Mouse (Mus musculus) liver, embryonic 13.5 days (tissue): ENCODE data around the gene Actr2. TPM values are rescaled to one million over a fixed set of nuclear protein-coding genes. Genes with fewer than 3 reads are reported as not detected.

ENCODE experiments used
- ATAC-seq: fragments of 200-750 bp; cut with Nextera tagmentation; 2 replicates; pipeline ENCODE4 v1.8.0; 2017; ENCODE audit warnings: low read depth, mild to moderate bottlenecking, moderate number of reproducible peaks, moderate library complexity
- DNase-seq: peaks from one replicate; pipeline ENCODE4 v3.0.0; 2022
- H3K27ac ChIP-seq: fragments of 300-500 bp; sonication (generic); 2 replicates; pipeline ENCODE4 v1.5.1; 2015; ENCODE audit warnings: moderate library complexity, mild to moderate bottlenecking, inconsistent platforms
- H3K27me3 ChIP-seq: fragments of 300-500 bp; sonication (generic); 2 replicates; pipeline ENCODE4 v1.6.1; 2015; ENCODE audit warnings: mild to moderate bottlenecking, inconsistent platforms
- H3K36me3 ChIP-seq: fragments of 300-500 bp; sonication (generic); 2 replicates; pipeline ENCODE4 v1.6.1; 2015; ENCODE audit warnings: mild to moderate bottlenecking, inconsistent platforms
- H3K4me1 ChIP-seq: fragments of 300-500 bp; sonication (generic); replicated peaks from 2 replicates; pipeline ENCODE4 v1.6.1; 2015; ENCODE audit warnings: inconsistent platforms
- H3K4me2 ChIP-seq: fragments of 300-500 bp; sonication (generic); 2 replicates; pipeline ENCODE4 v1.6.1; 2015; ENCODE audit warnings: inconsistent platforms, mild to moderate bottlenecking, moderate library complexity
- H3K4me3 ChIP-seq: fragments of 300-500 bp; sonication (generic); replicated peaks from 2 replicates; pipeline ENCODE4 v1.5.1; 2015; ENCODE audit warnings: mild to moderate bottlenecking, inconsistent platforms
- H3K9ac ChIP-seq: fragments of 300-500 bp; sonication (generic); 2 replicates; pipeline ENCODE4 v1.6.1; 2015; ENCODE audit warnings: mild to moderate bottlenecking, inconsistent platforms
- H3K9me3 ChIP-seq: fragments of 300-500 bp; sonication (generic); replicated peaks from 2 replicates; pipeline ENCODE4 v1.6.1; 2016; ENCODE audit warnings: inconsistent platforms
- WGBS: fragments of 180-500 bp; shearing (Covaris S2); methylation state at CpG from one replicate; pipeline ENCODE4 v1.1.7; 2015; ENCODE audit not compliant: insufficient replicate concordance; 5-methylcytosine and 5-hydroxymethylcytosine counted together
- polyA plus RNA-seq: library from polyadenylated mRNA; unstranded; fragments of >200 nt; fragmentation: Nextera tagmentation; extraction: Ambion mirVana; gene quantifications from 2 replicates; pipeline ENCODE4 v1.2.1, GENCODE M21; 2015

Gene Actr2
- polyA plus RNA-seq, 1 experiment from 2014 or later = 64.1 TPM

DNA sequence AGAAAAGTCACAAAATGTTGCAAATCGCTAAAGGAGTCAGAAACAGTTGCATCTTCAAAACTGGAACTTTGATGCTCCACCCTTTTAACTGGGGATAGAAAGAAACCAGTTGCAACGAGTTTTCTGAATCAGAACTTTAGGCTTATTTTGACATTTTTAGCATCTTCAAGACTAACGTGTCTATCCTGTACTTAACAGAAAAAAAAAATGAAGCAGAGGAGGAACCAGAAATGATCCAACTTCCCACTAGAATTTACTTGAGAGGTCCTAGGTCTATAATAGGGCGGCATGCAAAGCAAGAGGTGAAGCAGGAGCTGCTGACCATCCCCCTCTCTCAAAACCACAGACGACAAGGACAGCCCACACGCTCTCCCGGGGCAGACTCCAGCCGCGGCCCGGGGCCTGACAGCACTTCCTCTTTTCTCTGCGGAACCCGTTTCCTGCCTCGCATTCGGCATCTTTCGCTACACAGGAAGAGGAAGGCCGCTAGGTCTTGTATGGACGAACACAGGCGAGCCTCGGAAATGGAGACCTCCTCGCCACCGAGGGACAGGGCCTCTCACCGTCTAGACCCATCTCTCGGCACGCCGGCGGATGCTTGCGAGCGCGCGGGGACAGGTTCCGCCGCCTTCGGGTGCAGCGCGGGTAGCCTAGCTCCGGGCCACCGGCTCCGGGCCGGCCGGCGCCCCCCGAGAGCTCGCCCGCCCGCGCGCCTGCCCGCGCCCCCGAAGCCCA, 540 bp downstream of the Actr2 start:
- peak; percentile 46 for ATAC-seq
- H3K9me3 ChIP-seq = no peaks in the 10 kb centered on the region
- peak overlapping the region; percentile 96 for H3K9ac ChIP-seq
- DNase-seq = peak; percentile 74
- peak overlapping the region; percentile 80 for H3K4me2 ChIP-seq
- H3K4me1 ChIP-seq = peaks cover 51% of the 10 kb centered on the region
- H3K27me3 ChIP-seq = no peaks in the 10 kb centered on the region
- H3K4me3 ChIP-seq = peak overlapping the region; percentile 94
- under 1% methylated on average over 47 of the region's 50 CpGs for WGBS
- peak overlapping the region; percentile 95 for H3K27ac ChIP-seq
- H3K36me3 ChIP-seq = peaks cover 11% of the 10 kb centered on the region; the same call in 1 of the 2 replicates

DNA sequence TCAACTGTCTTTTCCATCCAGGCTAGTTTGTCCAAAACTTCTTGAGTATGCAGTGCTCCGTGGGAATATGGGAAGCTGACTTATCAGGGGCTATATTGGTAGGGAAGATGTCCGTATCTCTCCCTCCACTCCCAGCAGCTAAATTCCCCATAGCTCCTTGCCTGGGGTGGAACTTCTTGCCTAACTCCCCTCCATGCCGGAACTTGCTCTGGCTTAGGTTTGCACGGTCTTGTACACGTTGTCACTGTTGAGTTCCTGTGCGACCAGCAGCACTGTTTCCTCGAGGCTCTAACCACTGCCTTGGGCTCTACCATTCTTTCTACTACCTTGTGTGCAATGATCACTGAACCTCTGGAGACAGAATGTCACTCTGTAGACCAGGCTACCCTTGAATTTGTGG, 4.6 kb downstream of the Actr2 start:
- H3K4me2 ChIP-seq = peak overlapping the region; percentile 13; the same call in 1 of the 2 replicates
- WGBS = 31% methylated on average over 7 of the region's 7 CpGs
- no peak for DNase-seq

GRCm38 (mm10) chr11:20107683-20108082, 5.0 kb downstream of the Actr2 start:
- no peak overlapping the region for H3K9ac ChIP-seq
- H3K4me2 ChIP-seq = no peak overlapping the region
- peaks cover 11% of the 10 kb centered on the region; the same call in 1 of the 2 replicates for H3K36me3 ChIP-seq
- no peaks in the 10 kb centered on the region for H3K27me3 ChIP-seq
- ATAC-seq = no peak
- no peak overlapping the region for H3K4me3 ChIP-seq
- no peak for DNase-seq
- peaks cover 48% of the 10 kb centered on the region for H3K4me1 ChIP-seq
- H3K27ac ChIP-seq = no peak overlapping the region
- WGBS = 52% methylated on average over 4 of the region's 4 CpGs
- H3K9me3 ChIP-seq = no peaks in the 10 kb centered on the region

More for the DNA sequence above, 4.6 kb downstream of the Actr2 start:
- H3K27ac ChIP-seq = no peak overlapping the region
- no peak for ATAC-seq
- no peaks in the 10 kb centered on the region for H3K9me3 ChIP-seq
- H3K27me3 ChIP-seq = no peaks in the 10 kb centered on the region
- peaks cover 11% of the 10 kb centered on the region; the same call in 1 of the 2 replicates for H3K36me3 ChIP-seq
- no peak overlapping the region for H3K4me3 ChIP-seq
- no peak overlapping the region for H3K9ac ChIP-seq
- peaks cover 48% of the 10 kb centered on the region for H3K4me1 ChIP-seq

GRCm38 (mm10) chr11:20106946-20107345, 5.8 kb downstream of the Actr2 start:
- no peak for DNase-seq
- no peaks in the 10 kb centered on the region for H3K27me3 ChIP-seq
- peaks cover 11% of the 10 kb centered on the region; the same call in 1 of the 2 replicates for H3K36me3 ChIP-seq
- no peak overlapping the region for H3K9ac ChIP-seq
- H3K4me3 ChIP-seq = no peak overlapping the region
- H3K4me1 ChIP-seq = peaks cover 48% of the 10 kb centered on the region
- no peaks in the 10 kb centered on the region for H3K9me3 ChIP-seq
- no peak overlapping the region for H3K4me2 ChIP-seq
- no peak overlapping the region for H3K27ac ChIP-seq
- 78% methylated on average over 3 of the region's 3 CpGs for WGBS
- ATAC-seq = no peak

DNA sequence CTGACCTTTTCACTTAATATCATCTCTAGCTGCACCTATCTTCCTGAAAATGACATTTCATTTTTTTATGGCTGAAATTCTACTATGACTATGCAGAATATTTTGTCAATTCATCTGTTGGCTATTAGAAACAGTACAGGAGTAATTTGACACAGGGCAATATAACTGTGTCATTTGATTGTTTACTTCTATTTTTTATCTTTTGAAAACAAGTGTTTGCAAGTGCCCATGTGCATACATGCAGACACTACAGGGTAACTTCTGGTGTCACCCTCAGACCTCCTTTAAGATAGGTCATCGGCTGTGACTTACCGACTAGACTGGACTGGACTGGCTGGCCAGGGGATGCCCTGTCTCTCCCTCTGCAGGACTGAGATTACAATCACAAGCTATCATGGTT, 8.8 kb downstream of the Actr2 start:
- Histone ChIP-seq H3K4me1 (peaks cover 30% of the 10 kb centered on the region), H3K36me3 (peaks cover 17% of the 10 kb centered on the region), H3K4me2 (no peak overlapping the region), H3K9me3 (no peaks in the 10 kb centered on the region), H3K9ac (no peak overlapping the region), H3K27ac (peak overlapping the region; percentile 68), H3K4me3 (no peak overlapping the region), H3K27me3 (no peaks in the 10 kb centered on the region)
- 81% methylated on average over 2 of the region's 2 CpGs for WGBS
- peak; percentile 65 for ATAC-seq
- DNase-seq = no peak

DNA sequence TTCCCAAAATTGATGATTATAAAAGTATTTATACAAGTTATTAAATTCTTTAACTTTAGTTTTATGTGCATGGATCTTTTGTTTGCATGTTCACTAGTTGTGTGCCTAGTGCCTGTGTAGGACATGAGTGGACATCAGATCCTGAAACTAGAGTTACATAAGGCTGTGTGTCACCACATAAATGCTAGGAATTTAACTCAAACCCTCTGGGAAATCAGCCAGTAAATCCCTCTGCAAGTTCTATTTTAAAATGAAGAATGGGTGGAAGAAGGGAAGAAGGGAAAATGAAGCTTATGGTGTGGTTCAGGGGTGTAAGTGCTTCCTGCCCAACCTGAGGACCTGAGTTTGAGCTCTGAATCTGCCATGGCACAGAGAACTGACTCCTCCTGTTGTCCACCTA, 26.4 kb downstream of the Actr2 start:
- Histone ChIP-seq H3K4me2 (no peak overlapping the region), H3K9me3 (no peaks in the 10 kb centered on the region), H3K4me3 (no peak overlapping the region), H3K9ac (no peak overlapping the region), H3K4me1 (no peaks in the 10 kb centered on the region), H3K36me3 (peaks cover 73% of the 10 kb centered on the region), H3K27me3 (no peaks in the 10 kb centered on the region), H3K27ac (no peak overlapping the region)
- ATAC-seq (no peak), DNase-seq (no peak)

DNA sequence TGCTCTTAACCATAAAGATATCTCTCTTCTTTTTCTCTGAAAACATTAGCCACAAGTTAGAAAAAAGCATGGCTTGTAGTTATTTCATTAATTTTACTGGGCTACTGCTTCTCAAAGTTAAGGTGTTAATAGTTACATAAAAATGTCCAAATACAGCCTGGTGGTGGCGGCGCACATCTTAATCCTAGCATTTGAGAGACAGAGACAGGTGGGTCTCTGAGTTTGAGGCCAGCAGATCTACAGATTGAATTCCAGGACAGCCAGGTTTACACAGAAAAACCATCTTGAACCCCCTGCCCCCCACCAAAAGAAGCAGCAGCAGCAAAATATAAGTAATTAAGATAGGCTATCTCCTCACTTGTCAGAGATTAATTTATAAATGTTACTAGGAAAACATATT, 27.1 kb downstream of the Actr2 start:
- Histone ChIP-seq H3K27me3 (no peaks in the 10 kb centered on the region), H3K9ac (no peak overlapping the region), H3K4me3 (no peak overlapping the region), H3K4me2 (no peak overlapping the region), H3K4me1 (no peaks in the 10 kb centered on the region), H3K36me3 (peaks cover 75% of the 10 kb centered on the region), H3K27ac (no peak overlapping the region), H3K9me3 (no peaks in the 10 kb centered on the region)
- DNase-seq = no peak
- 91% methylated on average over 2 of the region's 2 CpGs for WGBS
- ATAC-seq = no peak

DNA sequence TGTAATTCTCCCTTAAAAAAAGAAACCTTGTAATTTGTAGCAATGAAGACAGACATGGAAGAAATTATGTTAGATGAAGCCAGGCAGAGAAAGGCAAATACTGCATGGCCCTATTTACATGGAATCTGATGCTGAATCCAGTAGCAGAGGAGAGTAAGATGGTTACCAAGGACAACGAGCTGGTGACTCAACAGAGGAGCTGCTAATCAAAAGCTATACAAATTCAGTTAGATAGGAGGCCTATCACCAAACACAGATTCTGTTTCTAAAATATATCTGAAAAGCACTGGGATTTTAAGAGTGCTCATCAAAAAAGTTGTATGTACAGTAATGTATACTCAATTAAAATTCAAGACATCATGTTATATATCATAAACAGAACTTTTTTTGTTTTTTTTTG, 37.3 kb downstream of the Actr2 start:
- H3K27me3 ChIP-seq = no peaks in the 10 kb centered on the region

DNA sequence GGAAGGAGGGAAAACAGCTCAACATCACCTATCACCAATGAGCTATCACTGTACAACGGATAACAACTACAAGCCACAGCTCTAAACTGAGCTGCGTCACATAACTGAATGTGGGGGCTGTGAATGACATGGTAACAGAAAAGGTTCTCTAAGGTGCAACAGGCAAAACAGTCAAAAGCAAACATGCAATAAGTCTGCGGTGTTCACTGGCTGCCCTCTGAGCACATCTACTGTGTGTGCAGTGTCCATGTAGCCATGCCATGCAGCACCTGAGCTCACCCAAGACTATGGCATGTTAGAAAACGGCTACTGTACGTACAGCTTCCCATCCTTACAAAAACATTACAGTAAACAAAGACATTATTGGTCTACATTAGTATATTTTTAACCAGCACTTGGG, 39.9 kb downstream of the Actr2 start:
- H3K4me2 ChIP-seq = no peak overlapping the region
- 84% methylated on average over 5 of the region's 5 CpGs for WGBS
- no peak overlapping the region for H3K9ac ChIP-seq
- H3K27ac ChIP-seq = no peak overlapping the region
- ATAC-seq = no peak
- H3K4me1 ChIP-seq = no peaks in the 10 kb centered on the region
- DNase-seq = no peak
- no peak overlapping the region for H3K4me3 ChIP-seq
- peaks cover 84% of the 10 kb centered on the region for H3K36me3 ChIP-seq
- H3K27me3 ChIP-seq = no peaks in the 10 kb centered on the region
- no peaks in the 10 kb centered on the region for H3K9me3 ChIP-seq

More for the DNA sequence above, 37.3 kb downstream of the Actr2 start:
- Histone ChIP-seq H3K4me3 (no peak overlapping the region), H3K36me3 (peaks cover 88% of the 10 kb centered on the region), H3K9me3 (no peaks in the 10 kb centered on the region), H3K9ac (no peak overlapping the region), H3K27ac (no peak overlapping the region), H3K4me2 (no peak overlapping the region), H3K4me1 (no peaks in the 10 kb centered on the region)
- WGBS = 43% methylated on average over 1 of the region's 1 CpGs
- no peak for ATAC-seq
- no peak for DNase-seq

- H3K36me3 ChIP-seq = peaks cover 81% of the 10 kb centered on the region
- WGBS = 72% methylated on average over 3 of the region's 3 CpGs
- no peak for DNase-seq
These were observed 40.5 kb downstream of the Actr2 start for GRCm38 (mm10) chr11:20072174-20072573.

DNA sequence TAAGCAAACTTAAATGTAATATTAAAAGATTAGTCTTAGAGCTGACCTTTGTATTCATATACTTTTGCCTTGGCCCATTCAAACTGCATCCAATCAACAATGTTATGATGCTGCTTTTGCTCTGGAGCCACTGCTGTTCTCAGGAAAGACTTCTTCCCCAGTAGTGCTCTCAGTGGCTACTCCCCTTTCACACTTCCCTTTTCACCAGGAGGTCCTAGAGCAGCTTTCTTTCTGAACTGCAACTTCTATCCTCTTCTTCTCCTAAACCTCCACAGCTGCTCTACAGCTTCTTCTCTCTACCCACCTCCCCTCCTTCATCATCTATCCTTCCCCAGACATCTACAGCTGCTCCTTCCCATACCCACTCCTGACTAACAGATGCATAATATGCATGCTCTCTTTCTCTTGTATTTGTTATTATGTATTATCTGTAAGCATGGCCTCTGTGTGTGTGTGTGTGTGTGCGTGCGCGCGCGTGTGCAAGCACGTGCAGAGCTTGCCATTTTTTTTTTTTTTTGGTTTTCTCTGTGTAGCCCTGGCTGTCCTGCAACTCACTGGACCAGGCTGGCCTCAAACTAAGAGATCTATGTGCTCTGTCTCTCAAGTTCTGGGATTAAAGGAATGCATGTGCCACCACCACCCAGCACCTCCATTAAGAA, 44.2 kb downstream of the Actr2 start:
- 89% methylated on average over 6 of the region's 6 CpGs for WGBS
- no peak for DNase-seq
- Histone ChIP-seq H3K4me2 (no peak overlapping the region), H3K4me3 (no peak overlapping the region), H3K9me3 (no peaks in the 10 kb centered on the region), H3K27ac (no peak overlapping the region), H3K4me1 (no peaks in the 10 kb centered on the region), H3K27me3 (no peaks in the 10 kb centered on the region), H3K9ac (no peak overlapping the region), H3K36me3 (peaks cover 87% of the 10 kb centered on the region)
- no peak for ATAC-seq

More at GRCm38 (mm10) chr11:20072174-20072573, 40.5 kb downstream of the Actr2 start:
- ATAC-seq = no peak
- no peak overlapping the region for H3K4me2 ChIP-seq
- H3K27ac ChIP-seq = no peak overlapping the region
- H3K4me3 ChIP-seq = no peak overlapping the region
- H3K27me3 ChIP-seq = no peaks in the 10 kb centered on the region
- H3K9me3 ChIP-seq = no peaks in the 10 kb centered on the region
- H3K9ac ChIP-seq = no peak overlapping the region
- no peaks in the 10 kb centered on the region for H3K4me1 ChIP-seq

DNA sequence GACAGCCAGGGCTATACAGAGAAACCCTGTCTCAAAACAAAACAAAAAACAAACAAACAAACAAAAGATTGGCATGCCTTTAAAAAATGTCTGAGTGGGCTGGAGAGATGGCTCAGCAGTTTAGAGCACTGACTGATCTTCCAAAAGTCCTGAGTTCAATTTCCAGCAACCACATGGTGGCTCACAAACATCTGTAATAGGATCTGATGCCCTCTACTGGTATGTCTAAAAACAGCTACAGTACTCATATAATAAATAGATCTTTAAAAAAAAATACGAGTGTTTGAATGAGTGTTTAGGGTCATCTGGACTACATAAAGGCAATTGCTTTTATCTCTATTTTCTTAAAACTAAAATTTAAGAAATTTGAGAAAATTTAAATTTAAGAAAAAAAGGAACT, 45.2 kb downstream of the Actr2 start:
- no peak for ATAC-seq
- no peaks in the 10 kb centered on the region for H3K27me3 ChIP-seq
- H3K36me3 ChIP-seq = peaks cover 83% of the 10 kb centered on the region
- 58% methylated on average over 1 of the region's 1 CpGs for WGBS
- DNase-seq = no peak
- no peak overlapping the region for H3K4me2 ChIP-seq
- H3K4me3 ChIP-seq = no peak overlapping the region
- H3K4me1 ChIP-seq = no peaks in the 10 kb centered on the region
- no peak overlapping the region for H3K27ac ChIP-seq
- no peaks in the 10 kb centered on the region for H3K9me3 ChIP-seq
- no peak overlapping the region for H3K9ac ChIP-seq
